Mouse (Mus musculus) lung, embryonic 14.5 days (tissue): ENCODE data around the gene Trabd2b. TPM values are rescaled to one million over a fixed set of nuclear protein-coding genes. Genes with fewer than 3 reads are reported as not detected.

Source experiments
- ATAC-seq: fragments of 200-750 bp; cut with Nextera tagmentation; 2 replicates; pipeline ENCODE4 v1.8.0; 2017; ENCODE audit warnings: mild to moderate bottlenecking, moderate TSS enrichment, moderate library complexity; ENCODE audit not compliant: insufficient read depth
- DNase-seq: peaks from one replicate; pipeline ENCODE4 v3.0.0-alpha.2; 2015
- H3K27ac ChIP-seq: fragments of 300-500 bp; sonication (generic); 2 replicates; pipeline ENCODE4 v1.5.1; 2014; ENCODE audit warnings: low read depth, mild to moderate bottlenecking, moderate library complexity
- H3K27me3 ChIP-seq: fragments of 300-500 bp; sonication (generic); 2 replicates; pipeline ENCODE4 v1.6.1; 2014; ENCODE audit warnings: low read length, control low read depth; ENCODE audit not compliant: insufficient read depth
- H3K36me3 ChIP-seq: fragments of 300-500 bp; sonication (generic); 2 replicates; pipeline ENCODE4 v1.6.1; 2014; ENCODE audit warnings: control low read depth; ENCODE audit not compliant: insufficient read depth
- H3K4me1 ChIP-seq: fragments of 300-500 bp; sonication (generic); 2 replicates; pipeline ENCODE4 v1.6.1; 2014; ENCODE audit warnings: antibody characterized with exemption, control low read depth; ENCODE audit not compliant: insufficient read depth
- H3K4me2 ChIP-seq: fragments of 300-500 bp; sonication (generic); 2 replicates; pipeline ENCODE4 v1.6.1; 2014; ENCODE audit warnings: mild to moderate bottlenecking
- H3K4me3 ChIP-seq: fragments of 300-500 bp; sonication (generic); 2 replicates; pipeline ENCODE4 v1.5.1; 2014; ENCODE audit warnings: low read depth, low read length
- H3K9ac ChIP-seq: fragments of 300-500 bp; sonication (generic); 2 replicates; pipeline ENCODE4 v1.6.1; 2014
- H3K9me3 ChIP-seq: fragments of 300-500 bp; sonication (generic); 2 replicates; pipeline ENCODE4 v1.6.1; 2016; ENCODE audit warnings: low read depth, low read length, control low read depth
- CTCF ChIP-seq: IDR thresholded peaks from 2 replicates; pipeline ENCODE4 v1.5.1; 2016; ENCODE audit warnings: antibody characterized with exemption, low read depth
- WGBS: fragments of 180-500 bp; shearing (Covaris S2); extraction: QIAGEN DNeasy Blood & Tissue Kit; methylation state at CpG from one replicate; pipeline ENCODE4 v1.1.7; 2014; 5-methylcytosine and 5-hydroxymethylcytosine counted together
- polyA plus RNA-seq: library from polyadenylated mRNA; unstranded; fragments of >200 nt; fragmentation: Nextera tagmentation; extraction: Ambion mirVana; gene quantifications from 2 replicates; pipeline ENCODE4 v1.2.1, GENCODE M21; 2014

The Trabd2b gene
- polyA plus RNA-seq, 1 experiment from 2014 or later: 4.6 TPM

GRCm38 (mm10) chr4:114601201-114602009 lies 194.9 kb downstream of the Trabd2b start:
- TF ChIP-seq CTCF: no peak
- Histone ChIP-seq H3K27me3 (no peaks in the 10 kb centered on the region), H3K4me1 (peaks cover 11% of the 10 kb centered on the region; the same call in 1 of the 2 replicates), H3K4me3 (no peak overlapping the region), H3K27ac (no peak overlapping the region), H3K9ac (no peak overlapping the region), H3K36me3 (no peaks in the 10 kb centered on the region), H3K9me3 (no peaks in the 10 kb centered on the region), H3K4me2 (no peak overlapping the region)
- WGBS: 18% methylated on average over 8 of the region's 8 CpGs
- ATAC-seq (peak; percentile 44), DNase-seq (peak; percentile 45)

GRCm38 (mm10) chr4:114605670-114606069 lies 199.1 kb downstream of the Trabd2b start:
- Histone ChIP-seq H3K27me3 (no peaks in the 10 kb centered on the region), H3K9me3 (no peaks in the 10 kb centered on the region), H3K36me3 (no peaks in the 10 kb centered on the region), H3K4me3 (no peak overlapping the region), H3K27ac (no peak overlapping the region), H3K4me2 (no peak overlapping the region), H3K9ac (no peak overlapping the region), H3K4me1 (peaks cover 11% of the 10 kb centered on the region; the same call in 1 of the 2 replicates)
- ATAC-seq (no peak), DNase-seq (no peak)
- WGBS: 39% methylated on average over 3 of the region's 3 CpGs
- TF ChIP-seq CTCF: no peak

DNA sequence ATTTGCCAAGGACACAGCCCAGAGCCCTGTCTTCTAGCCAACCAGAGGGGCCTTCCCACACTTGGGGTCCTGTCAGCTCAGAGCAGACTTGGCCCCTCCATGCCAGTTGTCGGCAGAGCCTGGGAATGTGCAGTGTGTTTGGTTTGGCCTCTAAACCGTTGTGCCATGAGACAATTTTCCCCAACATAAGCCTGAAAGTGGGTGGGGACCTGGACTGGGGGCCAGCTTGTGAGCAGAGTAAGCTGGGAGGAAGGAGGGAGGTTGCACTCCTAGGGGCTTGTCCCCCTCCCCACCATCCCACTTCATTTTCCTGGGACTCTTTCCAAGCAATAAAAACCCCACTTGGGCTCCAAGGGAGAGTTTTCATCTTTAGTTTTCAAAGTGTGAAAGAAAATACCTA lies 201.3 kb downstream of the Trabd2b start:
- no peak overlapping the region for H3K4me2 ChIP-seq
- no peak overlapping the region for H3K27ac ChIP-seq
- 48% methylated on average over 2 of the region's 2 CpGs for WGBS
- H3K27me3 ChIP-seq: no peaks in the 10 kb centered on the region
- no peak overlapping the region for H3K4me3 ChIP-seq
- H3K9ac ChIP-seq: no peak overlapping the region
- DNase-seq (no peak), ATAC-seq (peak; percentile 16; the same call in 1 of the 2 replicates)
- no peak for TF ChIP-seq CTCF
- H3K9me3 ChIP-seq: no peaks in the 10 kb centered on the region
- no peaks in the 10 kb centered on the region; the same call in 1 of the 2 replicates for H3K4me1 ChIP-seq
- no peaks in the 10 kb centered on the region for H3K36me3 ChIP-seq

GRCm38 (mm10) chr4:114609297-114609696 lies 202.8 kb downstream of the Trabd2b start:
- 78% methylated on average over 4 of the region's 4 CpGs for WGBS
- DNase-seq: no peak
- no peak overlapping the region for H3K9ac ChIP-seq
- peaks cover 3% of the 10 kb centered on the region; the same call in 1 of the 2 replicates for H3K4me1 ChIP-seq
- H3K27ac ChIP-seq: no peak overlapping the region
- H3K9me3 ChIP-seq: no peaks in the 10 kb centered on the region
- no peaks in the 10 kb centered on the region for H3K36me3 ChIP-seq
- H3K4me2 ChIP-seq: no peak overlapping the region
- TF ChIP-seq CTCF: no peak
- no peaks in the 10 kb centered on the region for H3K27me3 ChIP-seq
- no peak for ATAC-seq
- no peak overlapping the region for H3K4me3 ChIP-seq

DNA sequence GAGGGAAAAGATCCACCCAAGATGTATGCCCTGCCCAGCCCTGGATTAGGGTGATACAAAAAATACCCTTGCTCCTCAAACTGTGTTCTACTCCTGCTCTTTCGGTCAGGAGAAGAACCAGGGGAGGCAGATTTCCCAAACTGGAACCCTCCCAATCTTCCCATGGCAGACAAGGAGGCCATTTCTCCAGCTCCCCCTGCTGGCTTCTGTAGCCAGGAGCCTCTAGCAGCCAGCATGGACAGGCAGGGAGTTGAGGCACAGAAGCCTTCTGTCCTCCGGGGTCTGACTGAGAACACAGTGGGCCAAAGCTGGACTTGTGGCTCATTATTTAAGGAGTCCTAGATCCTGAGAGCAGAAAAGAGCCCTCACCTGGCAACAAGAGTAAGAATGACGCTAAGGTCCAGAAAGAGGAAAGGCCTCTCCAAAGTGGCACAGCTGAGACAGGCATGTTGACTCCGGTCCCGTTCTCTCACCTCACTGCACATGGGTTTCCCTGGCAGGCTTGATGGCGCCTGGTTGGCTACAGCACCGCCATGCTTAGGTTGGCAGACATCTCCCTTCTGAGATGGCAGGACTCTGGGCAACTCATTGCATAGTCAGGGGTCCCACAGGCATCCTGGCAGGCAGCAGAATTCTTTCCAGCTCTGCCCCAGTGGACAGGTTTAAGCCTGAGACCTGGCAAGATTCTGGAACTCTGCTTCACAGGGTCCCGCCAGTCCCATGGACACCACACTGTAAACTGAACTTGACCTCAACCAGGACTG lies 204.8 kb downstream of the Trabd2b start:
- DNase-seq: peak; percentile 65
- no peaks in the 10 kb centered on the region for H3K36me3 ChIP-seq
- no peak; the same call in 1 of the 2 replicates for ATAC-seq
- no peak overlapping the region for H3K9ac ChIP-seq
- no peaks in the 10 kb centered on the region for H3K27me3 ChIP-seq
- H3K4me1 ChIP-seq: peaks cover 4% of the 10 kb centered on the region; the same call in 1 of the 2 replicates
- no peak overlapping the region for H3K4me3 ChIP-seq
- H3K4me2 ChIP-seq: no peak overlapping the region
- H3K9me3 ChIP-seq: no peaks in the 10 kb centered on the region
- no peak overlapping the region; the same call in 1 of the 2 replicates for H3K27ac ChIP-seq
- peak; percentile 54 for TF ChIP-seq CTCF
- 66% methylated on average over 8 of the region's 8 CpGs for WGBS

DNA sequence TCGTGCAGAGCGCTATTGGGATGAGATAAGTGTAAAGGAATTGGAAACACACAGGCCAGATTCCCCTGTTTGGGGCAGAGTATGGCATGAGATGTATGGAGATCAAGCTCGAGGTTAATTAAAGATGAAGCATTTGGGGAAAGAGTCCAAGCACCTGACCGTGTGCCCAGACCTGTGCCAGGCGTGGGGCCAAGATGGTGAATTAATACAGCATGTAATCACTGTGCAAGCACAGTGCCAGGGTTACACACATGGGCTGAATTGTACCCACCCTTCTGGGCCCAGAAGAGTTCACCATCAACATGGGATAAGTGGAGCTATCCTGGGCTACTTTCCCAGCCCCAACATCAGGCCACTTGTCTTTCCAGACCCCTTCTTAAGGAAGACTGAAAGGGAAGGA lies 205.5 kb downstream of the Trabd2b start:
- WGBS: 56% methylated on average over 5 of the region's 5 CpGs
- no peak for TF ChIP-seq CTCF
- Histone ChIP-seq H3K4me1 (peaks cover 4% of the 10 kb centered on the region; the same call in 1 of the 2 replicates), H3K4me2 (no peak overlapping the region), H3K36me3 (no peaks in the 10 kb centered on the region), H3K9me3 (no peaks in the 10 kb centered on the region), H3K4me3 (no peak overlapping the region), H3K27ac (no peak overlapping the region), H3K9ac (no peak overlapping the region), H3K27me3 (no peaks in the 10 kb centered on the region)
- no peak for ATAC-seq
- DNase-seq: no peak

DNA sequence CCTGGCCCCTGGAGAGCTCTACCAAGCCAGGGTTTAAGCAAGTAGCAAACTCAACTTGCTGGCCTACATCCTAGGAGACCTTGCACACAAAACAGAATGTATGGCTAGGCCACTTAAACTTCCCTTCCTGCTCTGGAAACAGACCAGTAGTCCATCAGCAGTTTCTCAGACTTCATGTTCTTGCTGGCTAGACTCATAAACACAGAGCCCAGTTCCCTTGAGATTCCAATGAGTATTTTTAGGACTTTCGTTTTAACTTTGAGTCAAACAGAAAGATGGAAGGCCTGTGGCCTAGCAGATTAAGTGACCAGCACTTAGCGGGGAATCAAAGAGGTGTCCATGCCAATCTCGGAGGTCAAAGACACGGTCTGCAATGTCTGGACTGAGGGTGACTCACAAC lies 206.3 kb downstream of the Trabd2b start:
- DNase-seq: no peak
- no peak overlapping the region for H3K4me3 ChIP-seq
- H3K4me2 ChIP-seq: no peak overlapping the region
- H3K27me3 ChIP-seq: no peaks in the 10 kb centered on the region
- H3K4me1 ChIP-seq: peaks cover 4% of the 10 kb centered on the region; the same call in 1 of the 2 replicates
- no peak overlapping the region for H3K9ac ChIP-seq
- H3K27ac ChIP-seq: no peak overlapping the region
- WGBS: 78% methylated on average over 4 of the region's 4 CpGs
- no peaks in the 10 kb centered on the region for H3K9me3 ChIP-seq
- H3K36me3 ChIP-seq: no peaks in the 10 kb centered on the region
- ATAC-seq: no peak
- no peak for TF ChIP-seq CTCF
